Mouse (Mus musculus) testis, postnatal 14 days (tissue): Measurements from ENCODE around the gene Lactb.
A peak's percentile ranks its signal among the peaks of the same experiment; 100 is the strongest.

Source experiments
- DNase-seq: peaks from one replicate; pipeline ENCODE4 v3.0.0; 2021; ENCODE audit warnings: low spot score

The Lactb gene

DNA sequence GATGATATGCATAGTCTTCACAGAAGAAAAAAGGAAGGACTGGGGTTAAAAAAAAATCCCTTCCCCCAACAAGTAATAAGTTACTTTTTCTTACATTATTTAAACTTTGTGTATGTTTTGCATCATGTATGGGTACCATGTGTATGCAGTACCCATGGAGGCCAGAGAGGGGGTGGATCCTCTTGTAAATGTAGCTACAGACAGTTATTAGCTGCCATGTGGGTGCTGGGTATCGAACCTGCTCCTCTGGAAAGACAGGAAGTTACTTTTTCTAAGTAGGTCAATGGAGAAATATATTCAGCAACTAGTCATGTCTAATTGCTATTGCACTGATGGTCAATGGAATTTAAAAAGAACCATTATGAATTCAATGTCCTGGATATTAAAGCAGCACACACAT lies 3.2 kb upstream of the Lactb start:
- DNase-seq: no peak

DNA sequence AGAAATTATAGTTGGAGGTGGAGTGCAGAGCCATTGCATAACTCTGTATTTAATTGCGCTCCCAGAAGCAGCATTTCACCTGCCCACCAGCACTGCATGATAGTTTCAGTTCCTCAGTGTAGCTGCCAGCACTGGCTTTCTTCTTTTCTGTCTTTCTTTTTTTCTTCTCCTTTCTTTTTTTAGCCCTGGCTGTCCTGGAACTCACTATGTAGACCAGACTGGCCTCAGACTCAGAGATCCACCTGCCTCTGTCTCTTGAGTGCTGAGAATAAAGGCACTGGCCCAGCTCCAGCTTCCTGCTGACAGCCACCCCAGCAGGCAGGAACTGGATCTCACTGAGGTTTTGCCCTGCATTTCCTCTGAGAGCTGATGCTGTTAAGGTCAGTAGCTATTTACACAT lies 2.7 kb upstream of the Lactb start:
- no peak for DNase-seq

DNA sequence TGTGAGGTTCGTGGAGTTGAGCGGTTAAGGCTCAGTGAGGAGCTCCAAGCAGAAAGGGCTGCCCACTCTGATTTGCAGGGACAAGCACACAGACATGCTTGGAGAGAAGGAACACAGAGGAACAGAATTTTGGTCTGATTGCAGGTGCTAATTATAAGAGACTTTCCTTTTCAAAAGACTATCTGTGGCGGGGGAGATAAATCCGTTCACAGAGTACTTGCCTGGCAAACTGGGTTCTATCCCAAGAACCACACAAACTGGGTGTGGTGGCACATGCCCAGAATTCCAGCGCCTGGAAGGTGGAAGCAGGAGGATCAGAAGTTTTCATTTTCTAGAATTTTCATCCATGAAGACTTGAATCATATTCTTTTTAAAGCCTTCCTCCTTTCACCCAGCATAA lies 1.8 kb upstream of the Lactb start:
- DNase-seq: no peak

DNA sequence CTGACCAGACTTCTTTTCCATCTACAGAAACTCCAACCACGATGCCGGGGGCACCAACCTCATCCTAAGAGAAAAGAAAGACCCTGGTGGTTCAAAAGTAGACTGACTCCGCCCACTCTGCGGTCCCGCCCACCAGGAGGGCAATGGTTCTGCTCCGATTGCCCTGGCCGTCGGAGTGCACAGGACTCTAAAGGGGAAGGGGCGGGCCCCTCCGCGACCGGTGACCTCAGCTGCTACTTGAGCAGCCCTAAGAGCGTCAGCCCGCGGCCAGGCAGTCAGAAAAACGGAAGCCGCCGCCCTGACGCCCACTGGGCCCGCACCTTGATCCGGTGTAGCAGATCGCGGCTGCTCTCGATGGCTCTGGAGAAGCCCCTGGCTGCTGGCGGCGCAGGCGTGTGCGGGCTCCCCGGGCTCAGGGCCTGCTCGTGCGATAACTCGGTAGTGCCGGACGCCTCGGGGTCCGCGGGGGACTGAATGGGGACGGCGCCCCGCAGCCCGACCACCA lies 511 bp downstream of the Lactb start:
- DNase-seq: peak; percentile 85

DNA sequence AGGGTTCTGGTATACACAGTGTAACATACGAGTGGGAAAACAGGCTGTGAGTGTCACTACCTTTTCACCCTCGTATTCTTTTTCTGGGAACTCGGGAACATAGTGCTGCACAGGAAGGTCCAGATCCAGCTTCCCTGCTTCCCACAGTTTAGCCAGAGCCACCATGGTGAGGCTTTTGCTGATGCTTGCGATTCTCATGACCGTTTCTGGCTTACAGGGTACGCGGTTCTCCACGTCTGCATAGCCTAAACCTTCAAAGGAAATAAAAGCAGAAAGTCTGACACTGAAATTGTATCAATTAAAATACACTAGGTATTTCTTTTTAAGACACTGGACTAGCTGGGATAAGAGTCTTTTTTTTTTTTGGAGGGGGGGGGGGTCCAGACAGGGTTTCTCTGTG lies 4.2 kb downstream of the Lactb start:
- no peak for DNase-seq

DNA sequence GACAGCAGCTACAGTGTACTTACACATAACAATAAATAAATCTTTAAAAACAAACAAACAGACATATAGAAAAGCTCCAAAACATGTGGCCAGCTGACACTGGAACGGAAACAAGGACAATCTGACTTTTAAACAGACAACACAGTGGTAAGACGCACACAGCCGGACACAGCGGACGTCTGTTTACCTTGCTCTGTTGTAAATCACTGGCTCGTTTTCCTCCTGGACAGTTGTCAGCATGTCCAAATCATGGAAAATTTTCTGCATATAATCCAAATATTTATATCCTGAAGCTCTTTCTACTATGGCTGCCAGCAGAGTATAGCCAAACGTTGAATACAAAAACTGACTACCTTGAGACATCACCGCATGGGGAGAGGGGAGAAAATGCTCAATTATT lies 7.8 kb downstream of the Lactb start:
- no peak for DNase-seq

DNA sequence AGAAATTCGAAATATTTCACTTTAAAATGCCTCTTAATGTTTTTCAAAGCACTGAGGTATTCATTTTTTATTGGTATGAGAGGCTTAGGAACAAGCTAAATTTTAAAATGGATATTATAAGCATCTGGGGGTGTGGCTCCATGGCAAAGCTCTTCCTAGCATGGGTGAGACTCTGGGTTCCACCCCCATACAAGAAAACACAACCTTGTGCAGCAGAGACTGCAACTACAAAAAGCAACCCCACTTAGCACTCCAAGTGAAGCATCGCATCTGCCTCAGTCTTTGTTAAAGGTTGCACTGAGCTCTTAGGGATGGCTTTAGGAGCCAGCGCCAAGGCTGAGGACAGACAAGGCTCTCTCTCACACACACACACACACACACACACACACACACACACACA lies 13.8 kb downstream of the Lactb start:
- DNase-seq: no peak

DNA sequence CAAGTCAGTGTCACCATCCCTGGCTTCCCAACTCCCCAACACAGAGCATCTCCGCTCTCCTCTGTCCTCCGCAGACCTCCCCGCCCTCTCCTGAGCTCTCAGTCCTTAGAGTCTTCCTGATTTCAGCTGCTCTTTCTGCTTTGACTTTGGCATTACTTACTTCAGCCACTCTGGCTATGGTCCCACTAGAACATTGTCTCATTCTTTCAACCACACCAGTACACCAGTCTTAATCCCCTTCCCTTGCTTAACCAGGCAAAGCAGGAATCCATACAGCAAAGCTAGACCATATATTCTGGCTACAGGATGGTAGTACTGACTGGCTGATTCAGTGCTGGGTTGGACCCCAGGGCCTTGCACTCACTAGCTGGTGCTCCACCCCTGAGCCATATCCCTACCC lies 17.8 kb downstream of the Lactb start:
- no peak for DNase-seq

DNA sequence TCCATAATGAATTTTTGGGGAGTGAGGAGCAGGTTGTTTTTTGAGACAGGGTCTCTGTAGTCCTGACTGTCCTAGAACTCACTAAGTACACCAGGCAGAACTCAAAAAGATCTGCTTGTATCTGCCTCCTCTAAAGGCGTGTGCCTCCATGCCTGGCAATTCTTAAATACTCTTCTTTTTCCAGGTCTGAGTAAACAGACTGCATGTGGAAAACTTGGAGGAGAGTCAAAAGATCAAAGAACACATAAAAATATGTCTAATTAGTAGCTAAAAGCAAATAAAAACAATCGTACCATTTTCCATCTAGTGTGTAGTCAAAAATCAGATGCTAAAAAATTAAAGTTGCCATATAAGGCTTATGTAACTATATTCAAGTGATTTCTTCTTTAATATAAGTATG lies 22.4 kb downstream of the Lactb start:
- DNase-seq: no peak

DNA sequence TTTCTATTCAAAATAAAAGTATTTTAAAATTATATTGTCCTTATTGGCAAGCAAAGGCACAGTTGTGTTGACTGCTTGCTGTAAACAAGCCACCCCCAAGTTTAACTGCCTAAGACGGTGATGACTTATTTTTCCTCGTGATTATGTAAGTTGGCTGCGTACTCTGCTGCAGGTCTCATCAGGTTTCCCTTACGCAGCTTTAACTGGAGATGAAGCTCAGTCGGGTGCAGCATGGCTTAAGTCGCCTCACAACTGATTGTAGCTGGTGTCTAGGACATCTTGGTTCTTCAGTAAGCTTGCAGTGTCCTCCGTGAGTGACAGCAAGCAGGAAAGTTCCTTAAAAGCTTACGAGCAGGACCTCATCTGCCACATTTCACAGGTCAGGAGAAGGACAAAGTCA lies 23.0 kb downstream of the Lactb start:
- no peak for DNase-seq

DNA sequence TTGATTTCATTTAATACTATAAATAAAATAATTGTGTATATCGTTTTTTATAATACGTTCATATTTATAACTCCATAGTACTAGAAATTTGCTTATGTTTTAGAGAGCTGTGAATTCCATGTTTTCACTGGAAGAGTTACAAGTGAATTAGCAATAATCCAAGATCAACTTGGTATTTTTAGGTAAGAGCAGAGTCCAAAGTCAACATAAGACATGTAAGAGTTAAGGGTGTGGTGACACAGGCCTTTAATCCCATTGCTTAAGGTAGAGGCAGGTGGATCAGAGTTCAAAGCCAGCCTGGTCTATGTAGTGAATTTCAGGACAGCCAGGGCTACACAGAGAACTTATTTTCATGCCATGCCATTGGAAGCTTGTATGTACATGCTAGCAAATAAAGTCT lies 26.7 kb downstream of the Lactb start:
- no peak for DNase-seq

DNA sequence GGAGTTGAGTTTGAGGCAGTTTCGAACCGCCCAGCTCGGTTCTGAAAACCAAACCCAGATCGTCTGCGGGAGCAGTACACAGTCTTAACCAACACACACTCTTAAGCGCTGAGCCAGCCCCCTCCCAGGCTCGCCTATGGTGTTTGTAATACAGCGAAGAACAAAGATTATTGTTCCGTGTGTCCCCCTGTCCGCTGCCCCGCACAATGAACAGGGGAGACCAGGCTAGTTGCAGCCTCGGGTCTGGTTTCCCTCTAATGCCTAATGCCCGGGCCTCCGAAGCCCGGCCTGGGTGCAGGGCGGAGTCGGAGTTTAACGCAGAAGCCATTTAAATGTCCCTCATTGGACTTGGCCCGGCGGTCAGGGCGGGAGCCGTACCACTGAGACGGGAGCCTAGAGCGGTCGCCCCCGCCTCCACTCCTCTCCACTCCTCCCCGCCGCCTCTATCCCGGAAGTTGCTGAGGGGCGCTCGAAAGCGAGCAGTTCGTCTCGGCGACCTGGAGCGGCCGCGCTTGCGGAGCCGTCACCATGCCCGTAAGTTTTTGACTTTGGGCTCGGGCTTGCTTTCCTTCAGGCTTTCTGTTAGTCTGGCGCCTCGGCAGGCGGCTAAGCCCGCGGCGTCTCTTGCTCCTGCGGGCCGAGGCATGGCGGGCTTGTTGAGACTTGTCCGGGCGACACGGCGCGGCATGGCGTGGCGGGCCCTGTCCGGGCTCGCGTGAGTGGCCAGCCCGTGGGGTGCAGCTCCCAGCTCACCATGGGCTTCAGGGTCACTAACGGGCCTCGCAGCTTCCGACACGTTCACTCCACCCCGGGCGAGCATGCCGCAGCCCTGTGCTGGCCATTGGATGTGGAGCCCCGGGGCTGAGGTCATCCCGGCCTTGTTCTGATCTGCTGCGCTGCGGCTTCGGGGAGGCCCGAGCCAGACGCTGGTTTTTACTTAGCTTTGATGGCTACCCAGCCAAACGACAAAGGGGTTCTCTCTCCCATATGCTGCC lies 29.3 kb downstream of the Lactb start, which contains the start of gene Rps27l:
Gene Rps27l, plus strand, starts transcription at position 440 of the 995 bp plus-strand sequence.
- DNase-seq: peak; percentile 94

DNA sequence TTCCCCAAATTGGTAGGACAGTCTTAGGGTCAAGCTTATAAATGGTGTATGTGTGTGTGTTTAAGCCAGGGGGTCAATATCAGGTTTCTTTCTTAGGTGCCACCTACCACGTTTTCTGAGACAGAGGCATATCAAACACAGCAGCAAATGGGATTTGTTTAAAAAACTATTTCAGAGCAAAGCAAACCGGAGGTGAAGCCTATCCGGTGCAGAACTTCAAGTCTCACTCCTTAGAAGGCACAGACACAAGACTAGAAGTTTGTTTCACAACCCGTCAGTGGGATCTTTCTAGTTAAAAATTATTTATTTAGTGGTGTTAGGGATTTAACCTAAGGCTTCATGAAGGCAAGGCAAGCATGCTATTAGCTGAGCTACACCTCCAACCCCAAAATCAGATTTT lies 30.1 kb downstream of the Lactb start:
- DNase-seq: no peak

DNA sequence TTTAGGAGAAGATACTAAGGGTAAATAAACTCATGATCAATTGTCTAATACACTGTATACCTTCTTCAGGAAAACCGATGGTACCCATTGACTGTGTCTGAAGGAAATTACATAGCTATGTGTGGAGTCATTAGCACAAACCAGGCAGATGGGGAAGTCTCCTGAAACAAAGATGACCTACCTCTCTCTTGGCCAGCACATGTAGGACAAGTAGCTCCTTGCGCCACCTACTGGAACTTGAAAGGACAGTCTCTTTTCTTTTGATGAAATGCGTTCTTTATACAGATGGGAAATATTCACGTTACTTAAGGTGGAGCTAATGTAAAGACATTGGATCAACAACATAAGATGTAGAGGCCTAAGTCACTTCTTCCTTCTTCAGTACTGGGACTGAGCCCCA lies 36.4 kb downstream of the Lactb start:
- DNase-seq: no peak

DNA sequence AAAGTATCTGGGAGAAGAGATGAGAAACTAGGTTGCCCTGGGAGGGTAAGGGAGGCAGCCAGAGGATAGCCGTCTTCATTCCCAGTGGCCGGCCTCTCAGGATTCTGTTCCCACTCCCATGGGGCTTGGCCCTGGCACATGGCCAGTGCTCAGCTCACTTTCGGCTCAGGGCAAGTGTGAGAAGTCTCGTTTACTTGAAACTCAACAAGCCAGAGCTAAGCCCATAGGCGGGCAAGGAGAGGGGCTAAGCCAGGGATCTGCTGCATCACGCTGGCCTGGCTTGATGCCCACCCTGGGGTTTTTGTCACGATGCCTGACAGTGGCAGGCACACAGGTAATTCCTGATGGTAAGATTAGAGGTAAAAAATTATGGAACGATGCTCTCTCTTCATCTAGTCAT lies 37.8 kb downstream of the Lactb start:
- DNase-seq: no peak

DNA sequence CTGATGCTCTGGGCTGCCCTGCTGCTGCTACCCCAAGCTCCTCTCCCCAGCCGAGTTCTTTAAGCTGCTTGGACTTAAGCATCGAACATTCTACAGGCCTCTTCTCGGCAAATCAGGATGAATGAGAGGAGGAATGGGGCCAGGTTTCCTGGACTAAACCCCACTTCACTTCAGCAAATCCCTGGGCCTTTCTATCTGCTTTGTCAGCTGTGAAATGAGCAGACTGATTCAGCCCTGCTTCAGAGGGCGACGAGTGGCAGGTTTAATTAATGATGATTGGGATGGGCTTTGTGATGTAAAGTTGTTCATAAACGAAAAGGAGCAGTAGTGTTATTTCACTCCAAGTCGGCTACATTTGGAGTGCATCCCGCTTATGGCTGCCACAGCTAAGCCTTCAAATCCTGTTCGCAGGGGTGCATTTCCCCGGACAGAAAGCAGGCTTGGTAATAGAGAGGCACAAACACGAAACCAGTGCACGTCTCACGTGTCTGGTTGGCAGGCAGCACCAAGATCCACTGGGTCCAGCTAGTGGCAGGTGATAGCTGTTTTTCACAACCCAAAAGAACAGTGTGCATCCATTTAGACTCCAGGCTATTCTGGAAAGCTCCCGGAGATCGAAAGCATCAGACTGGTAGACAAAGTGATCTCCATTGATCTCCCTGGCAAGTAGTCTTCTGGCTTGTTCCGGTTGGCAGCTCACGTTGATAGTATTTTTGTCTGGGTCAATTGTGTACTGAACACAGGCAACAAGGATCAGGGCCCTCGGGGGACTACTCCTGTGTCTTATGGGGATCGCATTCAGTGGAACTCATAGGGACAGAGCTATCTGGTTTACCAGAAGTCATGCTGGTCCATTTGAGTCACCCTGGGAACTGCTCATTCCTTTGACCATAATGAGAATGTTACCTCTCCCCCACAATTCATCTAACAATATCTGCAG lies 41.1 kb downstream of the Lactb start:
- DNase-seq: no peak

DNA sequence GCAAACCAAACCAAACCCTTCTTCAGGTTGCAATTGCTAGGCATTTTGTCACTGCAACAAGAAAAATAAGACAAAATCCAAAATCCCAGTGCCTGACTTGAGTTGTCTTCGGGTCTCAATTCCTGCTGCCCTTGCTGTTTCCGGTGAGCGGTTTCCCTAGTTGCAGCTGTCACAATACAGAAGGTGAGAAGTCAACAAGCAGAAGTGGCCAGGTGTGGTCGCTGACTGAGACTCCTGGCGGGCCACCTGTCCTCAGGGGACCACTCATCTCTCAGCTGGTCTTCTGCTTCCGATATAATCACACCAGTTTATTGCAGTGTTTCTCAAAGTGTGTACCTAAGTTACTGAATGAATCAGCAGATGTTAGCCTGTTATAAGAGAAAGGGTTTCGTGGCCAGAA lies 44.9 kb downstream of the Lactb start:
- no peak for DNase-seq

DNA sequence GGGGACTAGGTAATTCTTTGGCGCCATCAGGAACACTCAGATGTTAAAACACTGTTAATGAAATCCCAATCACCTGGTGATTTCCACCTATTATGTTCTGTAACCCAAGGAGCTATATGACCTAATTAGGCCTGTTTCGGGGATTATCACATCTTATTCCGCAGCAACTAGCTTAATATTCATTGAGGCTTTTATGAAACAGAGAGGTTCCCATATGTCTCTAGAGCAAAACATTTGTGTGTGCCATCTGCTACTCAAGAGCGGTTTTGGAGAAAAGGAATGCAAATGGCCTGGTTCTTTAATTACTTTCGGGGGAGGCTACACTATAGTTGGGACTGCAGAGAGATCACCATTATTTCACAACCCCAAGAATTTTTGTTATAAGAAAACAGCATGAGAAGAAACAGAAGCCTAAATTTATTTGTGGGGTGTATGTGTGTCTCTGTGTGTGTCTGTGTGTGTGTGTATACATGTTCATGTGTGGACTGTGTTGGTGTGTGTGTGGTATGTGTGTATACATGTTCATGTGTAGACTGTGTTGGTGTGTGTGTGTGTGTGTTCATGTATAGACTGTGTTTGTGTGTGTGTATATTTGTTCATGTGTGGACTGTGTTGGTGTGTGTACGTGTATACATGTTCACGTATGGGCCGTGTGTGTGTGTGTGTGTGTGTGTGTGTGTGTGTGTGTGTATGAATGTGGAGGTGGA lies 47.4 kb downstream of the Lactb start:
- no peak for DNase-seq

DNA sequence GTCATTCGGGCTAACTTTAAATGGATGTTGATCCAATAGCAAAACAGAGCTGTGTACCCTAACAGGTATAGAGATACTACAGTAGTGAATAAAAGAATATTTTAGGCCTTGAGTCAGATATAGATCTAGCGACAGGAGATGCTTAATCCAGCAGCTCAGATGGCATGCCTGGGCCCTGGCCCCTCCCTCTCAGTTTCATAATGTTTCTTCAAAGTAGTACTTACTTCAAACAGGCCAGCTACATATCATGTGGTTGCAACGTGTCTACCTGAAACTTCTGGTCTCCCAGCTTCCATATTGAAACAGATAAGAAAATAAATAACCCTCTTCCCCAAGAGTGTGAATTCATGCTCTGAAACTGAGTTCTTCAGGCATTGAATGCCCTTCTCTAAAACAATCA lies 49.4 kb downstream of the Lactb start:
- no peak for DNase-seq

DNA sequence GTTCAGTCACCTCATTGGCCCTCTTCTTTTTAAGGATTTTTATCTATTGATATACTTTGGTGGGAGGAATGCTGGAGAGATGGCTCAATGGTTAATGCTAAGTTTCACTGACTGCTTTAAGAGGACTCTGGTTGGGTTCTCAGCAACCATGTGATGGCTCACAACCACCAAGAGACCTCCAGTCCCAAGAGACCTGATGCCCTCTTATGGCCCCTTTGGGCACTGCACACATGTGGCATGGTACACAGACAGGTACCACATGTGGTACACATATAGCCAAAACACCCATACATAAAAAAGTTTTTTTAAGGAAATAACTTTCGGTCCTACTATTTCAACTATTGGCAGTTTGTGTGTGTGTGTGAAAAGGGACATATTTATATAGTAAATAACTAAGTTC lies 53.2 kb downstream of the Lactb start:
- no peak for DNase-seq

DNA sequence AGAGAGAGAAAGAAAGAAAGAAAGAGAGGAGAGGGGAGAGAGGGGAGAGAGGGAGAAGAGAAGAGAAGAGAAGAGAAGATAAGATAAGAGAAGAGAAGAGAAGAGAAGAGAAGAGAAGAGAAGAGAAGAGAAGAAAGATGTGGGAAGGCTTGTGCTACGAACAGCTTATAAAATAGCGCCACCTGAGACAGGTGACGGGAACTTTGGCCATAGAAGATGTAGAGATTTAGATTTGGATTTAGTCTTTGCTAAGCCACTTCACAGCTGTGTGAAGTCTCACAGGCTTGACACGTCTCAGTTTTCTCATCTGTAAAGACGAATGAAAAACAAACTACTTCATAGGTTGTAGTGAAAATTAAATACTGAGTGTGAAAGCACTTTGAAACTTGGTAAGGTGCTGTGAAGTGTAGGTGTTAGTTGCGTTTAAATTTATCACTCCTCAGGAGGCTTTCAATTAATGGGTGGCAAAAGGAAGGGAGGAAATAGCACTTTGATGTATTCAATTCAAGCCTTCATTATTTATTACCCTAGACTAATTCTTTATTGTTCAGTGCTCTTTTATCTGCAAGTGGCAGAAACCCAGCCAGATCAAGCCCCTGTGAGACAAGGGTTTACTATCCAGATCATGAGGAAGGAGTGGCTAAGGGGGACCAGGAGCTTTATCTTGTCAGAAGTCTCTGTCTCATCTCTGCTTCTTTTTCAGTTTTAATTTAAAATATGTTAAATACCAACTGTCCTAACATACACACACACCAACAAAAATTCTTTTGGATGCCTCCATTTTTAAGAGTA lies 54.6 kb downstream of the Lactb start:
- no peak for DNase-seq
